Mouse (Mus musculus): ENCODE data around the gene Sema5a. TPM values are rescaled to one million over a fixed set of nuclear protein-coding genes. Genes with fewer than 3 reads are reported as not detected.

Gene Sema5a
- polyA plus RNA-seq, 1 experiment from 2014 or later: 16.0 TPM

- H3K27ac ChIP-seq: no peak overlapping the region
- H3K9ac ChIP-seq: no peak overlapping the region
- no peaks in the 10 kb centered on the region; the same call in 1 of the 2 replicates for H3K4me1 ChIP-seq (replicated peaks)
- WGBS: 78% methylated on average over 5 of the region's 5 CpGs
- H3K36me3 ChIP-seq: no peaks in the 10 kb centered on the region
- H3K4me3 ChIP-seq (replicated peaks): no peak overlapping the region
- H3K27me3 ChIP-seq (replicated peaks): no peaks in the 10 kb centered on the region
- no peaks in the 10 kb centered on the region for H3K9me3 ChIP-seq
- ATAC-seq: no peak
- H3K4me2 ChIP-seq (replicated peaks): no peak overlapping the region
These were observed 98.9 kb downstream of the Sema5a start for GRCm38 (mm10) chr15:32343544-32343943.

GRCm38 (mm10) chr15:32347315-32347714 is 102.7 kb downstream of the Sema5a start:
- H3K4me2 ChIP-seq (replicated peaks): no peak overlapping the region
- no peak for ATAC-seq

DNA sequence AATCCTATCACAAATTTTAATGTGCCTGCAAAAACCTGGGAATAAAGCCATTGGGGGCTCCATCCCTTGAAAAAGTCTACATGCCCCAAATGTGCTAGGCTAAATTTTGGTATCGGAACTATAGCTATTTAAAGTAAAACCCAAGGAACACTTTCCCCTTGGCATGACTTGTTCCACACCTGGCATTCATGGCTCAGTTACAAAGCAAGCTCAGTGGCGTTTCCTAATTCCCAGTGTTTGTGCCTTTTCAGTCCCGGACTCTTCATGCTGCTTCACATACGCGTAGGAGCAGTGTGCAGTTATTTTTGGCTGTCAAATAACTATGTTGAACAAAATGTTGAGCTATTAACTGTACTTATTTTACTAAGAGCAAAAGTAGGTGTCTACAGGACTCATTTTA is 104.7 kb downstream of the Sema5a start:
- WGBS: 85% methylated on average over 5 of the region's 5 CpGs
- no peaks in the 10 kb centered on the region for H3K9me3 ChIP-seq
- H3K4me3 ChIP-seq (replicated peaks): no peak overlapping the region
- ATAC-seq: no peak
- H3K4me1 ChIP-seq (replicated peaks): no peaks in the 10 kb centered on the region; the same call in 1 of the 2 replicates
- no peaks in the 10 kb centered on the region for H3K36me3 ChIP-seq
- no peak overlapping the region for H3K27ac ChIP-seq
- no peak overlapping the region for H3K9ac ChIP-seq
- H3K4me2 ChIP-seq (replicated peaks): no peak overlapping the region
- no peaks in the 10 kb centered on the region for H3K27me3 ChIP-seq (replicated peaks)

More at GRCm38 (mm10) chr15:32347315-32347714, 102.7 kb downstream of the Sema5a start:
- no peak overlapping the region for H3K9ac ChIP-seq
- no peak overlapping the region for H3K27ac ChIP-seq
- no peaks in the 10 kb centered on the region for H3K36me3 ChIP-seq
- no peaks in the 10 kb centered on the region for H3K9me3 ChIP-seq
- H3K27me3 ChIP-seq (replicated peaks): no peaks in the 10 kb centered on the region
- H3K4me1 ChIP-seq (replicated peaks): no peaks in the 10 kb centered on the region
- 84% methylated on average over 5 of the region's 5 CpGs for whole genome bisulfite sequencing
- H3K4me3 ChIP-seq (replicated peaks): no peak overlapping the region

GRCm38 (mm10) chr15:32352995-32353394 is 108.4 kb downstream of the Sema5a start:
- Histone ChIP-seq H3K27me3 (replicated peaks) (no peaks in the 10 kb centered on the region), H3K36me3 (no peaks in the 10 kb centered on the region), H3K9me3 (no peaks in the 10 kb centered on the region), H3K4me3 (replicated peaks) (no peak overlapping the region), H3K27ac (no peak overlapping the region), H3K9ac (no peak overlapping the region), H3K4me2 (replicated peaks) (no peak overlapping the region), H3K4me1 (replicated peaks) (no peaks in the 10 kb centered on the region; the same call in 1 of the 2 replicates)
- no peak for ATAC-seq
- 50% methylated on average over 8 of the region's 8 CpGs for WGBS

GRCm38 (mm10) chr15:32353513-32353912 is 108.9 kb downstream of the Sema5a start:
- no peaks in the 10 kb centered on the region; the same call in 1 of the 2 replicates for H3K4me1 ChIP-seq (replicated peaks)
- WGBS: 54% methylated on average over 5 of the region's 5 CpGs
- no peak overlapping the region for H3K9ac ChIP-seq
- no peaks in the 10 kb centered on the region for H3K9me3 ChIP-seq
- no peak overlapping the region for H3K4me2 ChIP-seq (replicated peaks)
- no peak overlapping the region for H3K4me3 ChIP-seq (replicated peaks)
- no peaks in the 10 kb centered on the region for H3K36me3 ChIP-seq
- H3K27ac ChIP-seq: no peak overlapping the region
- no peaks in the 10 kb centered on the region for H3K27me3 ChIP-seq (replicated peaks)
- no peak for ATAC-seq

- H3K9ac ChIP-seq: no peak overlapping the region
These were observed 112.2 kb downstream of the Sema5a start for GRCm38 (mm10) chr15:32356805-32357204.

DNA sequence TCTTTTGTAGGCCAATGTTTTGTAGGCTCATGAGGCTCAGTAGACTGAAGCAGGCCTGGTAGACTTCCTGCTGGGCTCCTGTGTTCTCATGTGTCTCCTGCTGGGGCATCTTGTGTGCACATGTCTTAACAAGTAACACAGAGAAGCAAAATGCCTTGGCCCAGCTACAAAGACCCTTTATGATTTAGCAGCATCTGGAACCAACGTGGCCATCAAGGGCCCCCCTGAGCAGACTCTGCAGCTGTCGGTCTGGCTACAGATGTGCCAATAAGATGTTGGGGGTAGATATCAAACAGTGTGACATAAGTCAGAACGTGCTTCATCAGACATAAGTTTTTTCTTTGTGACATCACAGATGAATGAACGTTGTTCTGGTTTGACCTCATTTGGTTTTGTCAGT is 123.2 kb downstream of the Sema5a start:
- Histone ChIP-seq H3K27ac (no peak overlapping the region), H3K9ac (no peak overlapping the region), H3K4me2 (replicated peaks) (no peak overlapping the region), H3K36me3 (no peaks in the 10 kb centered on the region), H3K4me1 (replicated peaks) (no peaks in the 10 kb centered on the region), H3K9me3 (no peaks in the 10 kb centered on the region), H3K4me3 (replicated peaks) (no peak overlapping the region), H3K27me3 (replicated peaks) (no peaks in the 10 kb centered on the region)
- WGBS: 79% methylated on average over 4 of the region's 4 CpGs
- ATAC-seq: no peak

More at GRCm38 (mm10) chr15:32356805-32357204, 112.2 kb downstream of the Sema5a start:
- no peaks in the 10 kb centered on the region; the same call in 1 of the 2 replicates for H3K4me1 ChIP-seq (replicated peaks)
- H3K9me3 ChIP-seq: no peaks in the 10 kb centered on the region
- no peak overlapping the region for H3K4me2 ChIP-seq (replicated peaks)
- H3K36me3 ChIP-seq: no peaks in the 10 kb centered on the region
- H3K27me3 ChIP-seq (replicated peaks): no peaks in the 10 kb centered on the region
- no peak overlapping the region for H3K27ac ChIP-seq
- no peak overlapping the region for H3K4me3 ChIP-seq (replicated peaks)
- no peak for ATAC-seq
- 73% methylated on average over 5 of the region's 5 CpGs for WGBS

DNA sequence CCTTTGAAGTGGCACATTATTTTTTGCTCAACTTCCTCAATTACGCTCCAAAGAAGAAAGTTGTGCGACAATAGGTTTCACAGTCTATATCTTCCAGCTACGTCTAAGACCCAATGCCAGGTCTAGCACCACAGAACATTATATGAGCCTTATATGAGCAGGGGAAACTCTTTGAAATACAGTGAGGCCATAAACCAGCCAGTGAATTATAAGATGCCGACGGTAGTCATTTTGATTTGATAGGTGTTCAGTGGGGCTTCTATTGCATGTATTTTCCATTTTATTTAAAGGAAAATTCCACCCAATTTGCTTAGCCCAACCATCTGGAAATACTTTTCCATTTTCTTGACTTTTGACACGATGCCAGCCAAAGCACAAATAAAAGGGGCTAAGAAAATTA is 126.3 kb downstream of the Sema5a start:
- Histone ChIP-seq H3K36me3 (no peaks in the 10 kb centered on the region), H3K4me2 (replicated peaks) (no peak overlapping the region), H3K9ac (no peak overlapping the region), H3K27ac (no peak overlapping the region), H3K9me3 (no peaks in the 10 kb centered on the region), H3K27me3 (replicated peaks) (no peaks in the 10 kb centered on the region), H3K4me1 (replicated peaks) (no peaks in the 10 kb centered on the region), H3K4me3 (replicated peaks) (no peak overlapping the region)
- WGBS: 85% methylated on average over 6 of the region's 6 CpGs
- ATAC-seq: no peak

DNA sequence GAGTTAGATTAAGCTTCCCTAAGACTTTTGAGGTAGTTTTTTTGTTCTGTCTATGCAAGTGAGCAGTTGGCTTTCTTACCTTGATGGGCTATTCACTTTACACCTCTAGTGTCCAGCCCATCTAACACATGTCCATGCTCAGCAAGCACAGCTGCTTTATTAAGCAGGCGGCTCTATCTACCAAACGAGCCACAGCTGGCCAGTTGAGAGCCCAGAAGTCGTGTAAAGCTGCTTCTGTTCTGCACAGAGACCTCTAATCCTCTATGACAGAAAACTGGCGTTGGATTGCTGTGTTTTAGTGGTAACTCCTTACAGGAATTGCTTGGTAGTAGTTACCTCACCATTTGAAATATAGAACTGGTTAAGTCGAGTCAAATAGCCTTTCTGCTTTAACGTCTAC is 126.8 kb downstream of the Sema5a start:
- Histone ChIP-seq H3K9me3 (no peaks in the 10 kb centered on the region), H3K4me3 (replicated peaks) (no peak overlapping the region), H3K4me1 (replicated peaks) (no peaks in the 10 kb centered on the region), H3K27ac (no peak overlapping the region), H3K27me3 (replicated peaks) (no peaks in the 10 kb centered on the region), H3K9ac (no peak overlapping the region), H3K36me3 (no peaks in the 10 kb centered on the region), H3K4me2 (replicated peaks) (no peak overlapping the region)
- WGBS: 63% methylated on average over 6 of the region's 6 CpGs
- ATAC-seq: no peak

- 64% methylated on average over 5 of the region's 5 CpGs for WGBS
- H3K4me2 ChIP-seq (replicated peaks): no peak overlapping the region
These were observed 131.7 kb downstream of the Sema5a start for GRCm38 (mm10) chr15:32376326-32376725.

DNA sequence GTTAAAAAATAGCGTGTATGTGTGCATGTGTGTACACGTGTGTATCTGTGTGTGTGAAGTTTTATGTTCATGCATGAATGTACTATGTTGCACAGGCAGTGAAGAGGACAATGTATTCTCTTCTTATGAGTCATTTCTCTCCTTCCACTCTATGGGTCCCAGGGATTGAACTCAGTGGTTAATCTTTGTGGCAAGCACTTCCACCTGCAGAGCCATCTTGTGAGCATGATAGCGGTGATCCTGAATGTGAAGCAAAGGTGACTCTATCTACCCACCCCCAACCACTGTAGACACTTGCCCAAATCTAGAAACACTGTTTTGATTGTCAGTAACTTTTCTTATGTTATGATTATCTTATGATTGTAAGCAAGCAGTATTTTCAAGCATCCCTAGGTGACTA is 133.2 kb downstream of the Sema5a start:
- H3K36me3 ChIP-seq: no peaks in the 10 kb centered on the region
- H3K4me2 ChIP-seq (replicated peaks): no peak overlapping the region
- no peak overlapping the region for H3K4me3 ChIP-seq (replicated peaks)
- no peaks in the 10 kb centered on the region for H3K27me3 ChIP-seq (replicated peaks)
- H3K27ac ChIP-seq: no peak overlapping the region
- ATAC-seq: no peak
- WGBS: 97% methylated on average over 3 of the region's 3 CpGs
- H3K4me1 ChIP-seq (replicated peaks): no peaks in the 10 kb centered on the region
- H3K9me3 ChIP-seq: no peaks in the 10 kb centered on the region
- no peak overlapping the region for H3K9ac ChIP-seq

More at GRCm38 (mm10) chr15:32376326-32376725, 131.7 kb downstream of the Sema5a start:
- H3K9ac ChIP-seq: no peak overlapping the region
- H3K27me3 ChIP-seq (replicated peaks): no peaks in the 10 kb centered on the region
- no peaks in the 10 kb centered on the region for H3K4me1 ChIP-seq (replicated peaks)
- H3K9me3 ChIP-seq: no peaks in the 10 kb centered on the region
- no peak overlapping the region for H3K27ac ChIP-seq
- no peak overlapping the region for H3K4me3 ChIP-seq (replicated peaks)
- H3K36me3 ChIP-seq: no peaks in the 10 kb centered on the region
- no peak for ATAC-seq

GRCm38 (mm10) chr15:32380311-32380710 is 135.7 kb downstream of the Sema5a start:
- Histone ChIP-seq H3K9ac (no peak overlapping the region), H3K4me1 (replicated peaks) (no peaks in the 10 kb centered on the region), H3K27ac (no peak overlapping the region), H3K36me3 (no peaks in the 10 kb centered on the region), H3K9me3 (no peaks in the 10 kb centered on the region), H3K4me3 (replicated peaks) (no peak overlapping the region), H3K27me3 (replicated peaks) (no peaks in the 10 kb centered on the region), H3K4me2 (replicated peaks) (no peak overlapping the region)
- WGBS: 64% methylated on average over 3 of the region's 3 CpGs
- ATAC-seq: no peak

GRCm38 (mm10) chr15:32382930-32383481 is 138.4 kb downstream of the Sema5a start:
- H3K4me2 ChIP-seq (replicated peaks): no peak overlapping the region
- 87% methylated on average over 4 of the region's 4 CpGs for WGBS

More at GRCm38 (mm10) chr15:32382930-32383481, 138.4 kb downstream of the Sema5a start:
- Histone ChIP-seq H3K36me3 (no peaks in the 10 kb centered on the region), H3K27me3 (replicated peaks) (no peaks in the 10 kb centered on the region), H3K27ac (no peak overlapping the region), H3K9ac (no peak overlapping the region), H3K4me1 (replicated peaks) (no peaks in the 10 kb centered on the region), H3K4me3 (replicated peaks) (no peak overlapping the region), H3K9me3 (no peaks in the 10 kb centered on the region)
- no peak for ATAC-seq

Measured in intestine, embryonic 15.5 days (tissue).